Mouse (Mus musculus) midbrain, postnatal 0 days (tissue): ENCODE results near the gene Palld. TPM values are rescaled to one million over a fixed set of nuclear protein-coding genes. Genes with fewer than 3 reads are reported as not detected.

Experiments used
- ATAC-seq: fragments of 200-750 bp; cut with Nextera tagmentation; 2 replicates; pipeline ENCODE4 v1.8.0; 2017; ENCODE audit warnings: moderate number of reproducible peaks, mild to moderate bottlenecking, moderate TSS enrichment, moderate library complexity; ENCODE audit not compliant: low FRiP score
- DNase-seq: peaks from one replicate; pipeline ENCODE4 v3.0.0-alpha.2; 2015; ENCODE audit warnings: low spot score
- H3K27ac ChIP-seq: fragments of 300-500 bp; sonication (generic); 2 replicates; pipeline ENCODE4 v1.5.1; 2014; ENCODE audit warnings: low read depth, mild to moderate bottlenecking, low read length, mixed read lengths
- H3K27me3 ChIP-seq: fragments of 300-500 bp; sonication (generic); 2 replicates; pipeline ENCODE4 v1.6.1; 2014; ENCODE audit warnings: low read length, control low read depth, mixed read lengths; ENCODE audit not compliant: insufficient read depth
- H3K36me3 ChIP-seq: fragments of 300-500 bp; sonication (generic); 2 replicates; pipeline ENCODE4 v1.6.1; 2014; ENCODE audit warnings: low read length, control low read depth, mixed read lengths; ENCODE audit not compliant: insufficient read depth
- H3K4me1 ChIP-seq: fragments of 300-500 bp; sonication (generic); 2 replicates; pipeline ENCODE4 v1.6.1; 2014; ENCODE audit warnings: mild to moderate bottlenecking, control low read depth, antibody characterized with exemption, low read length, mixed read lengths; ENCODE audit not compliant: insufficient read depth
- H3K4me2 ChIP-seq: fragments of 300-500 bp; sonication (generic); 2 replicates; pipeline ENCODE4 v1.6.1; 2014; ENCODE audit warnings: low read depth, mild to moderate bottlenecking, low read length, mixed read lengths; ENCODE audit not compliant: poor library complexity, severe bottlenecking
- H3K4me3 ChIP-seq: fragments of 300-500 bp; sonication (generic); 2 replicates; pipeline ENCODE4 v1.5.1; 2014; ENCODE audit warnings: low read depth, mild to moderate bottlenecking, low read length, moderate library complexity
- H3K9ac ChIP-seq: fragments of 300-500 bp; sonication (generic); replicated peaks from 2 replicates; pipeline ENCODE4 v1.6.1; 2014; ENCODE audit warnings: mild to moderate bottlenecking, low read length, moderate library complexity, mixed read lengths; ENCODE audit not compliant: poor library complexity, severe bottlenecking
- H3K9me3 ChIP-seq: fragments of 300-500 bp; sonication (generic); 2 replicates; pipeline ENCODE4 v1.6.1; 2016; ENCODE audit warnings: low read length, control low read depth
- CTCF ChIP-seq: IDR thresholded peaks from 2 replicates; pipeline ENCODE4 v1.5.1; 2016; ENCODE audit warnings: antibody characterized with exemption, mild to moderate bottlenecking
- WGBS: fragments of 180-500 bp; shearing (Covaris S2); extraction: QIAGEN DNeasy Blood & Tissue Kit; methylation state at CpG from one replicate; pipeline ENCODE4 v1.1.7; 2014; 5-methylcytosine and 5-hydroxymethylcytosine counted together
- polyA plus RNA-seq: library from polyadenylated mRNA; unstranded; fragments of >200 nt; fragmentation: Nextera tagmentation; extraction: Ambion mirVana; gene quantifications from 2 replicates; pipeline ENCODE4 v1.2.1, GENCODE M21; 2015
- total RNA-seq: library from RNA; depleted of rRNA; stranded (reverse); fragments of >200 nt; gene quantifications from 2 replicates; pipeline ENCODE4 v1.2.3, GENCODE M21; 2014; rRNA removed

The Palld gene
- total and polyA plus RNA-seq, 2 experiments from 2014 or later, result 3.9 to 10.8 TPM

DNA sequence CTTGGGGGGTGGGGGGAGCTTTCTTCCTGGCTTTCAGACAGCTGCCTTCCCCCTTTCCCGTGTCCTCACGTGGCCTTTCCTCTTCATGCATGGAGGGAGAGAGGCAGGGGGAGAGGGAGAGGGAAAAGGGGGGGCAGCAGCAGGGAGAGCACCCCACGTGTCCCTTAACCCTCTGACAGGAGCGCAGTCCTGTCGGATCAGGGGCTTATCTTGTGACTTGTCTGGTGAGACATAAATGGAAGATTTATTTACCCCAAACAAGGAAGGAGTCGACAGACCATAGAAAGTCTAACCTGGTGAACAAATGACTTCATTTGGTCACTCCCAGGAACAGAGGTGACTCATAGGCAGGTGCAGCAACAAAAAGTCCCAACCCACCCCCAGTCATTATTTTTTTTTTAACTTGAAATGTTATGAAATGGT lies 427.2 kb downstream of the Palld start:
- H3K27me3 ChIP-seq, result no peaks in the 10 kb centered on the region
- H3K9me3 ChIP-seq, result no peaks in the 10 kb centered on the region
- no peak overlapping the region for H3K4me2 ChIP-seq
- no peaks in the 10 kb centered on the region for H3K36me3 ChIP-seq
- DNase-seq (no peak), ATAC-seq (no peak)
- WGBS, result 60% methylated on average over 6 of the region's 6 CpGs
- H3K9ac ChIP-seq, result no peak overlapping the region
- no peaks in the 10 kb centered on the region for H3K4me1 ChIP-seq
- TF ChIP-seq CTCF, result no peak
- no peak overlapping the region for H3K27ac ChIP-seq
- no peak overlapping the region for H3K4me3 ChIP-seq

DNA sequence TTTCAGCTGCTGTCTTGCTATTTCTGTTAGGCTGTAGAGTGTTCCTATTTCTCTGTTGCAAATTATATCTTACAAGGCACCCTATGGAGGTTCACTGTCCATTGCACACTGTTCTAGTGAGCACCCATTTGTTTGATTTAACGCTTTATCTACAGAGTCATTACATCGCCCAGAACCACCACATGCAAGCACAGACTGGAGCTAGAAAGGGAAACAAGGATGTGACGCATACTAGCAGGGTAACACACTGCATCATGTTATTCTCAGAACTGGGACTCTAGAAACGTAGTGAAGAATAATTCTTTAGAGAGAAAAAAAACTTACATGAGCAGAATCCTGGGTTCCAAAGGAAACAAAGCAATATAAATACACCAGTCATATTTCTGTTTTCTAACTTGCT lies 432.3 kb downstream of the Palld start:
- Histone ChIP-seq H3K4me1 (peaks cover 2% of the 10 kb centered on the region; the same call in 1 of the 2 replicates), H3K9me3 (no peaks in the 10 kb centered on the region), H3K27me3 (no peaks in the 10 kb centered on the region), H3K4me2 (no peak overlapping the region), H3K36me3 (no peaks in the 10 kb centered on the region), H3K4me3 (no peak overlapping the region), H3K27ac (no peak overlapping the region), H3K9ac (no peak overlapping the region)
- DNase-seq (no peak), ATAC-seq (no peak)
- 90% methylated on average over 4 of the region's 4 CpGs for WGBS
- TF ChIP-seq CTCF, result no peak

DNA sequence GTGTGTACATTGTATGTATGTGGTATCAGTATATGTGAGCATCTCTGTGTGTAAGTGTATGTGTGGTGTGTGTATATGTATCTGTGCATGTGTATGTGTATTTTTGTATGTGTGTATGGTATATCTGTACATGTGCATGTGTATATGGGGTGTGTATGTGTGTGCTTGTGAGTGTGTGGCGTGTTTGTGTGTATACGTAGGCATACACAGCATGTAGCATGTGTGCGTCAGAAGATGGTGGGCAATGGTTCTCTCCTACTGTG lies 435.0 kb downstream of the Palld start:
- Histone ChIP-seq H3K4me2 (no peak overlapping the region), H3K27ac (no peak overlapping the region), H3K36me3 (no peaks in the 10 kb centered on the region), H3K9me3 (no peaks in the 10 kb centered on the region), H3K9ac (no peak overlapping the region), H3K4me1 (peaks cover 2% of the 10 kb centered on the region; the same call in 1 of the 2 replicates), H3K4me3 (no peak overlapping the region), H3K27me3 (no peaks in the 10 kb centered on the region)
- WGBS, result 89% methylated on average over 3 of the region's 3 CpGs
- ATAC-seq (no peak; the same call in 1 of the 2 replicates), DNase-seq (no peak)
- no peak for TF ChIP-seq CTCF

DNA sequence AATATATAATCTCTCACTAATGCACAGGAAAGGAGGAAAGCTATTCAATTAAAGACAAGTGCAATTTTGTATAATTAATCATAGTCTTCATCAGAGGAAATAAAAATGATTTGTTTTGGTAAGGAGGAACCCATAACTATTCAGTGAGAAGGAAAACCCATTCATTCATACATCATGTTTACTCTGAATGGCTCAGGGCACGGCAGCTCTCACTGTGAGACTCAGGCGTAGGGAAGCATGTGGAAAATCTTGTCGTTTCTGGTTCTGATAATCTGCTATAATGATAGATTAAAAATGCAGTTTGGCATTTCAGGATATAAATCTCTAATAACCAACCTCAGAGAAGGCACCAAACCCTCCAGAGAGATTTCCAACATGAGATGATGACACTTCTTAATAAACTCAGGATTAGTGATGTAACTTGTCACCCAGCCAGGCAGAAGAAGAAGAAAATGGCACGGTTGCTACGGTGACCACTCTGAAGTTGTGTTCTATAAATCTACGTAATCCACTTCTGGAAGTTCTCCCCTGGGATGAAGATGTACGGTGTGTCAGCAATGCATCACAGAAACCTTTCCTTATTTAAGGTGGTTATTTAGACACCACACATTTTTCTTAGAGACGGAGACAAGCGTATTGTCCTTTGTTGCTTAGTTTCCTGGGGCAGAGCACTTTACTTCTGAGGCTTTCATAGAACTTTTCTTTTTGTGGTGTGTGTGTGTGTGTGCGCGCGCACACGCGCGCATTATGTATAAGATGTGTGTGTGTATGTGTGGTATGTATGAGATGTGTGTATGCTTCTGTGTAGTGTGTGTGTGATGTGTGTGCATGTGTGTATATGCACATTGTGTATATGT lies 435.6 kb downstream of the Palld start:
- no peak for TF ChIP-seq CTCF
- WGBS, result 56% methylated on average over 15 of the region's 15 CpGs
- H3K27ac ChIP-seq, result no peak overlapping the region
- no peaks in the 10 kb centered on the region for H3K9me3 ChIP-seq
- H3K4me2 ChIP-seq, result peak overlapping the region; percentile 5; the same call in 1 of the 2 replicates
- no peaks in the 10 kb centered on the region for H3K27me3 ChIP-seq
- H3K4me1 ChIP-seq, result peaks cover 2% of the 10 kb centered on the region; the same call in 1 of the 2 replicates
- peak; percentile 69 for ATAC-seq
- peak; percentile 48 for DNase-seq
- no peaks in the 10 kb centered on the region for H3K36me3 ChIP-seq
- H3K4me3 ChIP-seq, result no peak overlapping the region
- no peak overlapping the region for H3K9ac ChIP-seq

DNA sequence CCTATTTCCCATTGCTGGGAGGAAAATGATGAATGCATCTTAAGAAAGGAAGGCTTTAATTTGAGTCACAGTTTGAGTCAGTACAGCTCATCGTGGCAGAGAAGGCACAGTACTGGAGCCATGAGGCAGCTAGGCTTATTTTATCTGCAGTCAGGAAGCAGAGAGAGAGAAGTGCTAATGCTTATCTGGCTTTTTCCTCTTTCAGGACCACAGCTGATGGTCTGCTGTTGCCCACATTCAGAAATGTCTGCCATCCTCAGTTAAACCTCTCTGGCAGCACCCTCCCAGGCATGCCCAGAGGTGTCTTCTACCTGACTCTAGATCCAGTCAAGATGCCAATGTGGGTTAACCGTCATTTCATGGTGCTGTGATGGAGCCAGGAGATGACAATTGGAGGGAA lies 438.1 kb downstream of the Palld start:
- DNase-seq (no peak), ATAC-seq (no peak)
- H3K4me1 ChIP-seq, result peaks cover 2% of the 10 kb centered on the region; the same call in 1 of the 2 replicates
- no peak overlapping the region for H3K9ac ChIP-seq
- no peak overlapping the region for H3K4me2 ChIP-seq
- 75% methylated on average over 2 of the region's 2 CpGs for WGBS
- no peak overlapping the region for H3K27ac ChIP-seq
- H3K9me3 ChIP-seq, result no peaks in the 10 kb centered on the region
- no peaks in the 10 kb centered on the region for H3K36me3 ChIP-seq
- H3K27me3 ChIP-seq, result no peaks in the 10 kb centered on the region
- no peak overlapping the region for H3K4me3 ChIP-seq
- TF ChIP-seq CTCF, result no peak

DNA sequence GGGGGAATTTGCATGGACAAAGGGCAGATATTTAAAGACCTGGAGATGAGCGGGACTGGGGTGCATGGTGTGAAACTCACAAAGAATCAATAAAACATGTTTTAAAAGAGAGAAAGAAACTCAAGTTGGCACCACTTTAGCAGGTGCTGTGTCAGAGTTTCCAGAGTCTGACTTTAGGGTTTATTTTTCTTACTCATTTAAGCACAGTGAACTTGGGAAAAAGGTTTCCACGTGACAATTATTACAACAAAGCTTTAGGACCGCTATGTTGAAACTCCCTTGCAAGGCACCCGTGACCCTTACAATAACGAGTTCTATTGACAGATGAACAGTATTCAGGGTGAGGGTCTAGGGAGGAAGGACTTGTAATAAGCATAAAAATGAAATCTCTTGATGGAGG lies 440.3 kb downstream of the Palld start:
- Histone ChIP-seq H3K27me3 (no peaks in the 10 kb centered on the region), H3K9me3 (no peaks in the 10 kb centered on the region), H3K27ac (no peak overlapping the region), H3K4me1 (peaks cover 2% of the 10 kb centered on the region; the same call in 1 of the 2 replicates), H3K4me3 (no peak overlapping the region), H3K4me2 (no peak overlapping the region), H3K9ac (no peak overlapping the region), H3K36me3 (no peaks in the 10 kb centered on the region)
- DNase-seq (no peak), ATAC-seq (no peak)
- no peak for TF ChIP-seq CTCF
- 86% methylated on average over 5 of the region's 5 CpGs for WGBS

Other genes with a start within 250 kb of the Palld start
- 0.11 and 0.90 TPM in 2 replicates for gene Ddx60, start 25.4 kb upstream of the Palld start, total RNA-seq
- 0.60 and 0.88 TPM in 2 replicates for gene Ddx60, start 25.4 kb upstream of the Palld start, polyA plus RNA-seq
- gene Anxa10, start 220.5 kb upstream of the Palld start, total RNA-seq, result 0.33 TPM in 1 of 2 replicates, not detected in the other
- gene Anxa10, start 220.5 kb upstream of the Palld start, polyA plus RNA-seq, result 0.12 TPM in 1 of 2 replicates, not detected in the other